Mouse (Mus musculus): ENCODE results near the gene Nadk2. TPM values are rescaled to one million over a fixed set of nuclear protein-coding genes. Genes with fewer than 3 reads are reported as not detected.

The Nadk2 gene
- polyA plus RNA-seq, 1 experiment from 2014 or later: 19.7 TPM

DNA sequence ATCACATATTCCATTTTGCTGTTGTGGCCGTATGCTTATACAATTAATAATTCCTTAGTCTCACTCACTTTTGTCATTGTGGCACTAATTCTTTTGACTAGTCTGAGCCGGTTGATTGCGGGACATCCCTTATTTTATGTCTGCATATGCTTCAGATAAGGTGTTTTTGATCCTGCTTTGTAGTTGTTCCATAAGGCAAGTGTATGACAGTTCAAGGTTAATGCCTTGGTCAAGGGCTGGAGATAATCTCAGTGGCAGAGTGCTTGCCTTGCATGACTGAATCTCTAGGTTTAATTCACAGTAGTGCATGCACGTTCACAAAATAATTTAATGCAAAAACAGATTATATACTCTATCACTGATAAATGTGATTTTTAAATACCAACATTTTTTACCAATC is 25.8 kb downstream of the Nadk2 start:
- Histone ChIP-seq H3K27ac (ENCODE audit: low read length) (no peak overlapping the region), H3K9me3 (ENCODE audit: control insufficient read depth, low read length) (no peaks in the 10 kb centered on the region), H3K36me3 (ENCODE audit: control insufficient read depth, insufficient read depth, low read length) (0 out of 2 replicates have a peak, but pooled peaks cover 8% of the 10 kb centered on the region), H3K4me1 (ENCODE audit: control insufficient read depth, insufficient read depth, low read length) (peaks cover 9% of the 10 kb centered on the region), H3K4me2 (ENCODE audit: low read depth, low read length) (no peak overlapping the region), H3K27me3 (replicated peaks; ENCODE audit: control insufficient read depth, insufficient read depth, low read length) (no peaks in the 10 kb centered on the region), H3K4me3 (ENCODE audit: low read length) (no peak overlapping the region), H3K9ac (ENCODE audit: low read depth, low read length) (no peak overlapping the region)
- ATAC-seq: no peak
- 78% methylated on average over 4 of the region's 4 CpGs for WGBS

DNA sequence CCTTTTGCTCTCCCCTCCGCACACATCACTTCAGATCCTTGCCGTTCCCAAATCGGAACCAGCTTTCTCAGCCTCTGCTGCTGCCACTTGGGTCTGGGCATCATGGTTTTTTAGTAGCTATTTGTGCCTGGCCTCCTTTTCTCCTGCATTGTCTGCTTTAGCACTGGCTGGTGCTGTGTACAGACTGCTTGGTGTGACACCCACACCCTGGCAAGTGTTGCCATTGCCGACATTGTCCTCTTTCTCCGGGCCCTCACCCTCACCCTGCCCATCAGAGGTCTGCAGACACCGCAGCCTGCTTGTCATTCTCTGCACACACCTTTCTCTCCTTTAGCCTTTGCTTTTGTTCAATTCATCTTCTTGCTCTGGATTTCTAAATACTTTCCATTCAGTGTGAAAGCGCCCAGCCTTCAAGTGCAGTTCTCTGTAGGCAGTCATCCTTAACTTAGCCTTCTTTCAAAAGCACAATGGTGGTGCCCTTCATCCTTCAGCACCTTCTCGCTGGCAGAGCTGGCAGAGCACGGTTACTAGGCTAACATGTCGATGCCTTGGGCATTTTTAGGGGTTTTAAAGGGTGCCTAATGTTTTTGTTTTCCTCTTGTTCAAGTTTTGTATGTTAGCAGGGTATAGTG is 29.5 kb downstream of the Nadk2 start:
- 88% methylated on average over 10 of the region's 10 CpGs for WGBS
- ATAC-seq: no peak
- no peaks in the 10 kb centered on the region for H3K27me3 ChIP-seq (replicated peaks; ENCODE audit: control insufficient read depth, insufficient read depth, low read length)

DNA sequence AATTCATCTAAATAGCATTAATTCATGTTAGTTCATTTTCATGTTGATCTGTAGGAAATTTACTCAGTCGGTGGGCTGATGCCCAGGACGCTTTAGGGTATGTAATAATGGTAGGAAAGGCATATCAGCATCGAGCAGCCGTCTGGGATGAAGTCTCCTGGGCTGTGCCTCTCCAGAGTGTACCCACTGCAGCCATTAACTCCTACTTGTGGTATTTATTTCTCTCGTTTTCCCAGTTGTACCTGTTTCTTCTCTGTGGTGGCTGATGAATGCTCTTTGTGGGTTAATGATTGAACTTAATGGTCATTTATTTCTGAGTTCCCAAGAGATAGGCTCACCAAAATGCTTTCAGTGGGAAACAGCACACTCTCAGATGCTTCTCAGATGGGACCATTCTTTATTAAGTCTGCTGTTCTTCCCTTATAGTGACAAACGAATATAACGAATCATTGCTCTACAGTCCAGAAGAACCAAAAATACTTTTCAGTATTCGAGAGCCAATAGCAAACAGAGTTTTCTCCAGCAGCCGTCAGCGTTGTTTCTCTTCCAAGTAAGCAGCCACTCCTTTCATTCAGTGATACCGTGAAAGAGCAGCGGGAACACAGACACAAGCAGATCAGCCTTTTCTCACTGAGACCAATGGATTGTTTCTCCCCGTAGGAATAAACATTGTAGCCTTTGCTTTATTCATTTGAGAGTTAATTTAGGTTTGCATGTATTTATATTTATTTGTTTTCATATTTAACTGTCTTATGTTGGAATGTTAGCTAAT is 35.4 kb downstream of the Nadk2 start:
- H3K9ac ChIP-seq (ENCODE audit: low read depth, low read length): no peak overlapping the region
- no peaks in the 10 kb centered on the region for H3K4me1 ChIP-seq (ENCODE audit: control insufficient read depth, insufficient read depth, low read length)
- WGBS: 61% methylated on average over 13 of the region's 13 CpGs
- no peak overlapping the region for H3K4me2 ChIP-seq (ENCODE audit: low read depth, low read length)
- no peaks in the 10 kb centered on the region for H3K27me3 ChIP-seq (replicated peaks; ENCODE audit: control insufficient read depth, insufficient read depth, low read length)
- H3K9me3 ChIP-seq (ENCODE audit: control insufficient read depth, low read length): no peaks in the 10 kb centered on the region
- ATAC-seq: peak; percentile 83
- H3K27ac ChIP-seq (ENCODE audit: low read length): peak overlapping the region; percentile 18; the same call in 1 of the 2 replicates
- H3K4me3 ChIP-seq (ENCODE audit: low read length): no peak overlapping the region
- H3K36me3 ChIP-seq (ENCODE audit: control insufficient read depth, insufficient read depth, low read length): peaks cover 2% of the 10 kb centered on the region

More for the DNA sequence above, 29.5 kb downstream of the Nadk2 start:
- Histone ChIP-seq H3K4me2 (ENCODE audit: low read depth, low read length) (no peak overlapping the region), H3K9me3 (ENCODE audit: control insufficient read depth, low read length) (no peaks in the 10 kb centered on the region), H3K4me1 (ENCODE audit: control insufficient read depth, insufficient read depth, low read length) (no peaks in the 10 kb centered on the region), H3K4me3 (ENCODE audit: low read length) (no peak overlapping the region), H3K27ac (ENCODE audit: low read length) (no peak overlapping the region), H3K9ac (ENCODE audit: low read depth, low read length) (no peak overlapping the region), H3K36me3 (ENCODE audit: control insufficient read depth, insufficient read depth, low read length) (peaks cover 8% of the 10 kb centered on the region)

DNA sequence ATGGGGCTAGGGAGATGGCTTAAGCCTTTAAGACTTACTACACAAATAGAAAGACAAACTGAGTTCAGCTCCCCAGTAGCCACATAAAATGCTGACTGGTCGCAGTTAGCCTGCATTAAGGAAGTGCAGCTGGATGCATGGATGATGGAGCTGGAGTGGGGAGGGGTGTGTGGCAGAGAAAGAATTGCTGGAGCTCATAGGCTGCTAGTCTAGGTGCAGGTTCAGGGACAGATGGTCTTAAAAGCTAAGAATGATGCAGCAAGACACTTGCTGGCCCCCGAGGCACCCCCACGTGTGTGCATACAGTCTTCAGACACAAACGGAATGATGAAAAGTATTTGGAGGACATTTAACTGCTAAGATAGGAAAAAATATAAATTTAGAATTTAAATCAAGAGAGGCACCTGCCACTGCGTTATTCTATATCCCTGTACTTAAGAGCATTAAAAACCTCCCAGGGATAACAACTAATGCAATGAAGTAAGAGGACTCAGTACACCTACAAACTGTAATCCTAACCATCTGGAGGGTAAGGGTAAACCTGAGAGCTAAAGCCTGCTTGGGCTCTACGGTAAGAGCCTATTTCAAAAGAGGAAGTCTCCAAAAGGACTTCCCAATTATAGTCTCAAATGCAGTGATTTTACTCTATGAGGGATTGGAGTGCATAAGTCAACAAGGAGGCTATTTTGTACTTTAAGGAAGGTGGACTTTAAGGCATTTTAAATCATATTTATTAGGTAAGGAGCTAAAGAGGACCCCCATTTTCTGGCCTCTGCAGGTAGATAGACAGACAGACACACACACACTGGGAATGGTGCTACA is 39.7 kb downstream of the Nadk2 start:
- no peak overlapping the region for H3K27ac ChIP-seq (ENCODE audit: low read length)
- H3K9ac ChIP-seq (ENCODE audit: low read depth, low read length): no peak overlapping the region
- no peak overlapping the region for H3K4me2 ChIP-seq (ENCODE audit: low read depth, low read length)
- peaks cover 9% of the 10 kb centered on the region; the same call in 1 of the 2 replicates for H3K4me1 ChIP-seq (ENCODE audit: control insufficient read depth, insufficient read depth, low read length)
- H3K27me3 ChIP-seq (replicated peaks; ENCODE audit: control insufficient read depth, insufficient read depth, low read length): no peaks in the 10 kb centered on the region
- 84% methylated on average over 6 of the region's 6 CpGs for WGBS
- peaks cover 12% of the 10 kb centered on the region; the same call in 1 of the 2 replicates for H3K36me3 ChIP-seq (ENCODE audit: control insufficient read depth, insufficient read depth, low read length)
- no peak for ATAC-seq
- no peak overlapping the region for H3K4me3 ChIP-seq (ENCODE audit: low read length)
- no peaks in the 10 kb centered on the region for H3K9me3 ChIP-seq (ENCODE audit: control insufficient read depth, low read length)

DNA sequence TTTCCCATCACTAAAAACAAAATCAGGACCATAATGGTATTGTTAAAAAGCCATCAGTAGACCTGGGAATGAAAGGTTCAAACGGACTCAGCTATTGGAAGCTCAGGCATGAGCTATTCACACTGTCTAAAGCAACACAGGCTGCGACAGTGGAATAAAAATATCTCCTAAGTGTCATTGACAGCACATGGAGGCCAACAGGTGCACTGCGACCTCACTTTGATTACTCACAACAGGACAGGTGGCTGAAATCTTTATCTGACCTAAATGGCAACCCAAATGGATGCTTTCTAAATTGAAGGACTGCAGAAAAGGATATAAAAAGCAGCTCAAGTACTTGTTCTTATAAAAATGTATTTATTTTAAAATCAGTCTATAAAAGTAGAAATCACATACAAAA is 40.6 kb downstream of the Nadk2 start:
- no peaks in the 10 kb centered on the region for H3K9me3 ChIP-seq (ENCODE audit: control insufficient read depth, low read length)
- H3K4me1 ChIP-seq (ENCODE audit: control insufficient read depth, insufficient read depth, low read length): peaks cover 9% of the 10 kb centered on the region; the same call in 1 of the 2 replicates
- no peak overlapping the region for H3K9ac ChIP-seq (ENCODE audit: low read depth, low read length)
- no peaks in the 10 kb centered on the region for H3K27me3 ChIP-seq (replicated peaks; ENCODE audit: control insufficient read depth, insufficient read depth, low read length)
- H3K4me3 ChIP-seq (ENCODE audit: low read length): no peak overlapping the region
- no peak overlapping the region for H3K4me2 ChIP-seq (ENCODE audit: low read depth, low read length)
- WGBS: 79% methylated on average over 3 of the region's 3 CpGs
- H3K36me3 ChIP-seq (ENCODE audit: control insufficient read depth, insufficient read depth, low read length): peaks cover 12% of the 10 kb centered on the region; the same call in 1 of the 2 replicates
- no peak overlapping the region for H3K27ac ChIP-seq (ENCODE audit: low read length)
- no peak for ATAC-seq

DNA sequence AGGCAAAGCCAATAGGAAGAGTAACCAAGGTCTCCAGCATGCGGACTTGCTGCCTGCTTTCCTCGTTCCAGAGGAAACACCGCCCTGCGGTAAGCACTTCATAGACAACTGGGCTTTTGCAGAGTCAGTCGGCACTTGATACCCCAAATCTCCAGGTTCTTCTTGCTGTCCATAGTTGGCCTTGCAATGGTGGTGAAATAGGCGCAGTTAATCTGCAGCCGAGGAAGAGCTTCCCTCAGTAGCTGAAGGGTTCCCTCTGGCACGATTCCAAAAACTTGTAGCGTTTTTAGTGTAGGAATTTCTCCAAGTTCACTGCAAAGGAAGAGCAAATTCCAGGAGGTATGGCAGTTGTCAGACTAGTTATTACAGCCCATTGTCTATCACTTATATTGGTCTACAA is 42.5 kb downstream of the Nadk2 start:
- no peak overlapping the region for H3K27ac ChIP-seq (ENCODE audit: low read length)

DNA sequence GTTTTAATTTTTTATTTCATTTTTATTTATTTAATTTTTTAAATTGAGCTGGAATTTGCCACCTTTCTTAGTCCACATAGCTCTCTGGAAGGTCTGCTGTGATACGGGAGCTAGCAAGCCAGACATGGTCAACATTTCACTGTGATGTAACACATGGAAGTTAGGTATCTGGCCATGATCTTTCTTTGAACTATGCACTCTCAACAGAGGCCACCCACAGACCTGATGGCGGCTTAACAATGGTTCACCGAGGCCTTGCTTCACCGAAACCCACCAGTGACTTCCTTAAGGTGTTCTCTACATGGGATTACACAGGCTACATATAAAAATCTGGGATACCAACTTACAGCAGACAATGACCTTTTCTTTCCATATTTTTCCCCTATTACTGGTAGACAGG is 43.1 kb downstream of the Nadk2 start:
- H3K9me3 ChIP-seq (ENCODE audit: control insufficient read depth, low read length): no peaks in the 10 kb centered on the region
- H3K27ac ChIP-seq (ENCODE audit: low read length): no peak overlapping the region
- peak; percentile 64 for ATAC-seq
- H3K9ac ChIP-seq (ENCODE audit: low read depth, low read length): no peak overlapping the region
- H3K27me3 ChIP-seq (replicated peaks; ENCODE audit: control insufficient read depth, insufficient read depth, low read length): no peaks in the 10 kb centered on the region
- H3K4me2 ChIP-seq (ENCODE audit: low read depth, low read length): no peak overlapping the region
- peaks cover 17% of the 10 kb centered on the region for H3K36me3 ChIP-seq (ENCODE audit: control insufficient read depth, insufficient read depth, low read length)
- no peak overlapping the region for H3K4me3 ChIP-seq (ENCODE audit: low read length)
- H3K4me1 ChIP-seq (ENCODE audit: control insufficient read depth, insufficient read depth, low read length): peaks cover 9% of the 10 kb centered on the region; the same call in 1 of the 2 replicates
- WGBS: 65% methylated on average over 4 of the region's 4 CpGs

More for the DNA sequence above, 42.5 kb downstream of the Nadk2 start:
- Histone ChIP-seq H3K36me3 (ENCODE audit: control insufficient read depth, insufficient read depth, low read length) (peaks cover 12% of the 10 kb centered on the region; the same call in 1 of the 2 replicates), H3K4me2 (ENCODE audit: low read depth, low read length) (no peak overlapping the region), H3K4me1 (ENCODE audit: control insufficient read depth, insufficient read depth, low read length) (peaks cover 9% of the 10 kb centered on the region; the same call in 1 of the 2 replicates), H3K9me3 (ENCODE audit: control insufficient read depth, low read length) (no peaks in the 10 kb centered on the region), H3K4me3 (ENCODE audit: low read length) (no peak overlapping the region), H3K9ac (ENCODE audit: low read depth, low read length) (no peak overlapping the region), H3K27me3 (replicated peaks; ENCODE audit: control insufficient read depth, insufficient read depth, low read length) (no peaks in the 10 kb centered on the region)
- 65% methylated on average over 9 of the region's 9 CpGs for WGBS
- peak; percentile 17; the same call in 1 of the 2 replicates for ATAC-seq

DNA sequence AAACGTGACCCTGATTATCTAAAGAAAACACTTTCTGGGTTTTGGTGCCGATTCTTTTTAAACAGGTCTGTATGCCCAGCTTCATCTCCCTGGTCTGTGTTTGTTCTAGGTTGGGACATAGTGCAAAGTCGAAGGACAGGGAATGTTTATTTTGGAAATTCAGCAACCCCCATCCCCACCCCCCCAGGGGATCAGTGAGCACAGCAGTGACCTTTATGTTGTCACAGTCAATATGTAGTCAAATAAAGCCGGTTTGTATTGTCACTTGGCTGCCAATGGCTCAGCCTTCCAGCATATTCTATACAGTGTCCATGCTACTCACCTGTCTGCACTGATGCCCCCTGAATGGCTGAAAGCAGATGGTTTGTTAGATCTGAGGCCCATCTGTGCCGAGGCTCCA is 43.5 kb downstream of the Nadk2 start:
- no peak overlapping the region for H3K9ac ChIP-seq (ENCODE audit: low read depth, low read length)
- peaks cover 9% of the 10 kb centered on the region; the same call in 1 of the 2 replicates for H3K4me1 ChIP-seq (ENCODE audit: control insufficient read depth, insufficient read depth, low read length)
- no peak overlapping the region for H3K27ac ChIP-seq (ENCODE audit: low read length)
- no peaks in the 10 kb centered on the region for H3K27me3 ChIP-seq (replicated peaks; ENCODE audit: control insufficient read depth, insufficient read depth, low read length)
- WGBS: 34% methylated on average over 5 of the region's 5 CpGs
- ATAC-seq: peak; percentile 48
- H3K4me2 ChIP-seq (ENCODE audit: low read depth, low read length): no peak overlapping the region
- no peaks in the 10 kb centered on the region for H3K9me3 ChIP-seq (ENCODE audit: control insufficient read depth, low read length)
- peaks cover 17% of the 10 kb centered on the region for H3K36me3 ChIP-seq (ENCODE audit: control insufficient read depth, insufficient read depth, low read length)
- H3K4me3 ChIP-seq (ENCODE audit: low read length): no peak overlapping the region

DNA sequence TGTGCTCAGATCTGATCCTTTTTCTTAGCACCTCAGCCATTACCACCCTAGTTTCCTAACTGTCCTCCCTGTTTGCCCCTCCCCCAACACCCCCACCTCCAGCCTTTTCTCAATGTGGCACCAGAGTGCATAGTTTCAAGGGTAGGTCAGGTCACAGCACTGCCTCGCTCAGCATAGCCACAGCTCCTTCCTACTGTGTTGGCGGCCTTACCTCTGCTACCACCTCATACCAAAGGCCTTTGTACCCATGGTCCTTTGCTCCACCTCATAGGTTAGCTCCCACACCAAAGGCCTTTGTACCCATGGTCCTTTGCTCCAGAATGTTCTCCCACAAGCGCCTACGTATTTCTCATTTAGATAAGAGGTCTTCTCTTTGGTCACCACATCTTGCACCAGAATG is 47.8 kb downstream of the Nadk2 start:
- no peaks in the 10 kb centered on the region for H3K27me3 ChIP-seq (replicated peaks; ENCODE audit: control insufficient read depth, insufficient read depth, low read length)
- H3K27ac ChIP-seq (ENCODE audit: low read length): no peak overlapping the region
- no peak overlapping the region for H3K9ac ChIP-seq (ENCODE audit: low read depth, low read length)
- ATAC-seq: no peak
- H3K36me3 ChIP-seq (ENCODE audit: control insufficient read depth, insufficient read depth, low read length): peaks cover 16% of the 10 kb centered on the region
- 92% methylated on average over 4 of the region's 4 CpGs for WGBS
- no peaks in the 10 kb centered on the region for H3K9me3 ChIP-seq (ENCODE audit: control insufficient read depth, low read length)
- no peak overlapping the region for H3K4me2 ChIP-seq (ENCODE audit: low read depth, low read length)
- H3K4me1 ChIP-seq (ENCODE audit: control insufficient read depth, insufficient read depth, low read length): peaks cover 6% of the 10 kb centered on the region; the same call in 1 of the 2 replicates
- H3K4me3 ChIP-seq (ENCODE audit: low read length): no peak overlapping the region
